16 mouse cellular contexts compared by ENCODE assay signal in the genomic region with DNA sequence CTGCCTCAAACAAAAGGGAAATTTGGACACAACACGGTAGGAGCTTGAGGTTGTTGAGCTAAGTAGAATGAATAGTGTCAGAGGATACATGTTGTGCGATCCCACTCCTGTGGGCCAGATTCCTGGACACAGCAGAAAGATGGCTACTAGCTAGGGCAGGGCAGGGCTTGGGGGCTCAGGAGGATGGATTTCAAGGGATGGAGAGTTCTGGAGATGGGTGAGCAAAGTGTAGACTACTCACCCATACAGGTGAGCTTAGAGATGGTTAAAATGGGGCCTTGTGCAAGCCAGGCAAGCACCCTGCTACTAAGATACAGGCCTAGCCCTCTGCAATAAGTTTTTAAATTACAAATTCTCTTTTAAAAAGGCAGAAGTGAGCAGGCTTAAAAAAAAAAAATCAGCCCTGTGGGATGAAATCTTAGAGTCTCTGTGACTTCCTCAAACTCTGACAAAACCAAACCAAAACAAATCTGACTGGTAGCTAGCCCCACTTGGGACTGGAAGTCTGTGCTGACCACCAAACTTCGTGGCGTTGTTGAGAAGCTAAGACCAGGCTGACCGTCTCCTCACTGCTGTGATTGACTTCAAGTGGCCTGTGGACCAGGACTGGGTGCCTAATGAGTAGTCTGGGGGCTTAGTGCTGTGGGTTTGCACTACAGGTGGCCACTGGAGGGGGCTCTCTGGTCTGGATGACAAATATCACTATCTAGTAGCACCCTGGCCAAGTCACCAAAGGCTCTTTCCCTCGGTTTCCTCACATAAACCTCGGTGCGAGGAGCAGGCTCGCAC. TPM values are rescaled to one million over a fixed set of nuclear protein-coding genes. Genes with fewer than 3 reads are reported as not detected.
DNase-seq lines count a peak whose midpoint lies in the region; ATAC-seq and TF ChIP-seq lines count a peak whose summit lies in the region.
"Had no signal": no experiment of that assay in that cellular context is flagged by ENCODE, and none has a peak within 500 bp of the region (broad histone marks: within the 10 kb centered on the region; RNA-seq: fewer than 3 reads in every experiment).

No protein-coding gene starts in this region.

- no peak for ATAC-seq in activated CD4-positive, CD25-positive, alpha-beta regulatory T cell, adult 4 months

- H3K36me3 ChIP-seq in macrophage (ENCODE audit: inconsistent target), result peaks cover 9% of the 10 kb centered on the region
- H3K36me3 ChIP-seq in spleen, adult 2 months (ENCODE audit: control insufficient read depth, insufficient read depth, low read length), result peaks cover 4% of the 10 kb centered on the region; the same call in 1 of the 2 replicates
- H3K36me3 ChIP-seq: hindbrain, embryonic 10.5 days; limb, embryonic 12.5 days; neural tube, embryonic 12.5 days; stomach, embryonic 15.5 days had no signal

- peak overlapping the region; percentile 94 for H3K27ac ChIP-seq in macrophage
- H3K27ac ChIP-seq in spleen, adult 2 months (ENCODE audit: insufficient read depth, low read length), result peak overlapping the region; percentile 95
- H3K27ac ChIP-seq: hindbrain, embryonic 10.5 days; limb, embryonic 12.5 days; neural tube, embryonic 12.5 days; stomach, embryonic 15.5 days had no signal

- peak; percentile 26 for DNase-seq in lung, postnatal 36 days
- no peak for DNase-seq in lung, postnatal 10 days
- DNase-seq in T-cell, adult 2 months (ENCODE audit: low spot score), result peak; percentile 25
- peak; percentile 44 to 60 for DNase-seq in spleen, adult 2 months (ENCODE audit: low read depth in 1 of 2, low spot score in 2 of 2)
- no peak for DNase-seq in adrenal gland, postnatal 10 days
- DNase-seq: adrenal gland, adult 2 months; cerebellum, adult 11 months; kidney, adult 8-10 months had no signal

- no peaks in the 10 kb centered on the region for H3K27me3 ChIP-seq in spleen, adult 2 months (ENCODE audit: control insufficient read depth, insufficient read depth, low read length)
- H3K27me3 ChIP-seq: neural tube, embryonic 12.5 days; stomach, embryonic 15.5 days had no signal

- H3K79me2 ChIP-seq in macrophage (ENCODE audit: inconsistent target), result peaks cover 68% of the 10 kb centered on the region

- peak overlapping the region; percentile 53 for H3K4me3 ChIP-seq in macrophage (ENCODE audit: inconsistent target)
- H3K4me3 ChIP-seq in spleen, adult 2 months (ENCODE audit: extremely low read depth, insufficient read depth, insufficient read length), result peak overlapping the region; percentile 67
- H3K4me3 ChIP-seq: erythroblast, embryonic 14.5 days; hindbrain, embryonic 10.5 days; limb, embryonic 12.5 days; neural tube, embryonic 12.5 days; stomach, embryonic 15.5 days had no signal

- H3K4me1 ChIP-seq in spleen, adult 2 months (ENCODE audit: control insufficient read depth, insufficient read depth, insufficient read length), result peaks cover 33% of the 10 kb centered on the region; the same call in 1 of the 2 replicates
- H3K4me1 ChIP-seq: neural tube, embryonic 12.5 days had no signal

- WGBS in macrophage (ENCODE audit: missing documents), result 60% methylated on average over 7 of the region's 9 CpGs
- 42% methylated on average over 9 of the region's 9 CpGs for WGBS in spleen, adult 2 months

- peak; percentile 18; the same call in 1 of the 2 replicates for TF ChIP-seq CTCF in spleen, adult 2 months (IDR thresholded peaks at IDR 0.05; ENCODE audit: extremely low read depth, insufficient read depth, insufficient read length, insufficient replicate concordance)

- TF ChIP-seq POLR2A in spleen, adult 2 months (IDR thresholded peaks at IDR 0.05; ENCODE audit: low read depth, low read length), result peak; percentile 7; the same call in 1 of the 2 replicates

RNA-seq across cellular contexts. Expression of a gene that starts 1.3 kb away (rescaled TPM):
- total RNA-seq in macrophage (2018; cell fraction: chromatin; rRNA removed), result 10 to 100 TPM in 25 of 26 experiments, 1 to 10 TPM in 1; 4.7 to 61.5 (median 37.4) TPM
- total RNA-seq in macrophage (2018; cell fraction: cytosol; rRNA removed), result 10 to 100 TPM; 15.6 to 52.4 (median 36.1) TPM
- total RNA-seq in macrophage (2018; cell fraction: nucleus; rRNA removed), result 10 to 100 TPM; 13.9 to 70.5 (median 35.9) TPM
- 21.6 to 37.6 TPM (median 28.7 TPM) in 3 replicates for polyA plus RNA-seq in macrophage (2018)
- 18.3 and 24.6 TPM in 2 replicates for polyA plus RNA-seq in spleen, adult 2 months (2012; rRNA removed)
- 10 to 100 TPM; 30.6 to 51.3 TPM for polyA plus RNA-seq in activated CD4-positive, CD25-positive, alpha-beta regulatory T cell, adult 4 months (2017; shearing (Covaris generic))
- 1 to 10 TPM in 1 of 2 experiments, under 1 TPM in 1; 1.00 to 1.1 TPM for total RNA-seq in adrenal gland, postnatal 10 days (2021)
- total RNA-seq: megakaryocyte-erythroid progenitor cell, adult 5-6 weeks had no signal
- polyA plus RNA-seq: erythroblast, embryonic 14.5 days had no signal

RNA-seq across cellular contexts. Expression of a gene that starts 40.9 kb away (rescaled TPM):
- total RNA-seq in macrophage (2018; cell fraction: chromatin; rRNA removed), result 100 to 1,000 TPM in 10 of 26 experiments, 10 to 100 TPM in 16; 56.8 to 125 (median 91.4) TPM
- total RNA-seq in macrophage (2018; cell fraction: cytosol; rRNA removed), result 10 to 100 TPM; 12.3 to 23.8 (median 18.5) TPM
- 10 to 100 TPM; 29.0 to 79.5 (median 40.9) TPM for total RNA-seq in macrophage (2018; cell fraction: nucleus; rRNA removed)
- polyA plus RNA-seq in macrophage (2018), result 19.7 to 34.0 TPM (median 19.9 TPM) in 3 replicates
- 5.5 and 6.2 TPM in 2 replicates for polyA plus RNA-seq in spleen, adult 2 months (2012; rRNA removed)
- polyA plus RNA-seq in activated CD4-positive, CD25-positive, alpha-beta regulatory T cell, adult 4 months (2017; shearing (Covaris generic)), result 10 to 100 TPM; 63.9 to 74.0 TPM
- total RNA-seq in adrenal gland, postnatal 10 days (2021), result 10 to 100 TPM; 22.8 to 25.0 TPM

RNA-seq across cellular contexts. Expression of a gene that starts 40.9 kb away (rescaled TPM):
- total RNA-seq in macrophage (2018; cell fraction: chromatin; rRNA removed), result 10 to 100 TPM in 25 of 26 experiments, 1 to 10 TPM in 1; 7.6 to 29.6 (median 17.7) TPM
- 10 to 100 TPM; 27.4 to 59.7 (median 38.1) TPM for total RNA-seq in macrophage (2018; cell fraction: cytosol; rRNA removed)
- total RNA-seq in macrophage (2018; cell fraction: nucleus; rRNA removed), result 10 to 100 TPM; 17.9 to 72.3 (median 34.0) TPM
- 42.7 to 123 TPM (median 50.0 TPM) in 3 replicates for polyA plus RNA-seq in macrophage (2018)
- polyA plus RNA-seq in spleen, adult 2 months (2012; rRNA removed), result 9.2 and 13.9 TPM in 2 replicates
- 10 to 100 TPM; 60.7 to 68.8 TPM for polyA plus RNA-seq in activated CD4-positive, CD25-positive, alpha-beta regulatory T cell, adult 4 months (2017; shearing (Covaris generic))
- 100 to 1,000 TPM; 206 to 214 TPM for total RNA-seq in adrenal gland, postnatal 10 days (2021)

Comparison
In these comparisons a context has a peak if more than half of its experiments do, and no peak if none do; other contexts are left out.
1. DNase-seq: peak in lung, postnatal 36 days (single experiment), T-cell, adult 2 months (single experiment) and spleen, adult 2 months (2 of 2); none in lung, postnatal 10 days (single experiment) and adrenal gland, postnatal 10 days (single experiment).